Mouse (Mus musculus) limb, embryonic 12.5 days (tissue): Measurements from ENCODE around the gene Gm20449. TPM values are rescaled to one million over a fixed set of nuclear protein-coding genes. Genes with fewer than 3 reads are reported as not detected.
A peak's percentile ranks its signal among the peaks of the same experiment; 100 is the strongest.

ENCODE experiments used
- ATAC-seq: fragments of 200-750 bp; cut with Nextera tagmentation; 2 replicates; pipeline ENCODE4 v1.8.0; 2017; ENCODE audit warnings: low read depth, moderate TSS enrichment; ENCODE audit not compliant: insufficient number of reproducible peaks, insufficient read depth, low FRiP score, low TSS enrichment
- H3K27ac ChIP-seq: fragments of 300-500 bp; sonication (generic); 2 replicates; pipeline ENCODE4 v1.5.1; 2016; ENCODE audit warnings: mild to moderate bottlenecking, moderate library complexity
- H3K27me3 ChIP-seq: fragments of 300-500 bp; sonication (generic); 2 replicates; pipeline ENCODE4 v1.6.1; 2016; ENCODE audit warnings: mild to moderate bottlenecking, moderate library complexity
- H3K36me3 ChIP-seq: fragments of 300-500 bp; sonication (generic); 2 replicates; pipeline ENCODE4 v1.6.1; 2016; ENCODE audit warnings: mild to moderate bottlenecking, moderate library complexity
- H3K4me1 ChIP-seq: fragments of 300-500 bp; sonication (generic); replicated peaks from 2 replicates; pipeline ENCODE4 v1.6.1; 2016
- H3K4me2 ChIP-seq: fragments of 300-500 bp; sonication (generic); 2 replicates; pipeline ENCODE4 v1.6.1; 2016; ENCODE audit warnings: mild to moderate bottlenecking, moderate library complexity
- H3K4me3 ChIP-seq: fragments of 300-500 bp; sonication (generic); replicated peaks from 2 replicates; pipeline ENCODE4 v1.5.1; 2016; ENCODE audit warnings: mild to moderate bottlenecking
- H3K9ac ChIP-seq: fragments of 300-500 bp; sonication (generic); replicated peaks from 2 replicates; pipeline ENCODE4 v1.6.1; 2016; ENCODE audit warnings: mild to moderate bottlenecking, moderate library complexity
- H3K9me3 ChIP-seq: fragments of 300-500 bp; sonication (generic); 2 replicates; pipeline ENCODE4 v1.6.1; 2016; ENCODE audit warnings: mild to moderate bottlenecking, moderate library complexity
- WGBS: fragments of 180-500 bp; shearing (Covaris S2); methylation state at CpG from one replicate; pipeline ENCODE4 v1.1.7; 2016; 5-methylcytosine and 5-hydroxymethylcytosine counted together
- polyA plus RNA-seq: library from polyadenylated mRNA; unstranded; fragments of >200 nt; fragmentation: Nextera tagmentation; extraction: Ambion mirVana; gene quantifications from 2 replicates; pipeline ENCODE4 v1.2.1, GENCODE M21; 2016

Gene Gm20449
- polyA plus RNA-seq, 1 experiment from 2014 or later, result 0.16 TPM

DNA sequence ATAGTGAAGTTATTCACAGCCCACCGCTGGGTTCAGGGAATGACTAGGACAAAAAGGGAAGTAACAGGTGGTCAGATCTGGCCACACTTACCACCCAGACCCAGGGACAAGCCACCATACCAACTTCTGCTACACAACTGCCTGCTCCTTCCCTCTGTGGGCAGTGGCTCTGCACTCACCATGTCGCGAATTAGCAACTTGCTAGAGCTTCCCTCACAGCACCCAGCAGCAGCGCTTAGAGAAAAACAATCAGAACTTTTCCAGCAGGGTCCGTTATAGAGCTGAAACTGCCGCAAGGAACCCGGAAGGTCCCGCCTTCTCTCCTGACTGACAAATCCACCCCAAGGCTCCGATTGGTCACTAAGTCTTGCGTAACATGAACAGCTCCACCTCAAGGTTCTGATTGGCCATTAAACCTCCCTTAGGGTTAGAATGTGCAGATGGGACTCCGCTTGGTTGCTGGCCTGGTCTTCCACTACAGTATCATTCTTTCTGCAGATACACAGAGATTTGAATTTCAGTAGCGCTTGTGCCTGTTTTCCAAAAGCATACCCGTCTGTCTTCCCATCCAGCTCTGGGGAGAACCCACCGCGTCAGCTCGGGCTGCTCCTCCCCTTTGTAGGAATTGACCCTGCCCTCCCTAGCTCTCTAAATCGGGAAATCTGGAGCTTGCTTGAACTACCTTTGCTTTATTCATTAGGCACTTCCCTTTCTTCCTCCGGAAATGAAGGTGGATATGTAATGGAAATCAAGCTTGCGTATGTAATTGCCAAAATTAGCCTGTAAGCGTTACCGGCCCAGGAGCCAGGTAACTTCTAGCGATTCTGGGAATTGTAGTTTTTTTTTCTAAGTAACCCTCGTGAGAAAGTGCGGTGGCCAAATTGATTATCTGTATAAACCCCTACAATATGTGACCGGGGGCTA, 105.9 kb downstream of the Gm20449 start, which contains the start of gene AI987944:
Gene AI987944 (minus strand): TSS at position 332 of the 924 bp plus-strand sequence.
- under 1% methylated on average over 25 of the region's 25 CpGs for WGBS
- Histone ChIP-seq H3K4me3 (peak within 1 kb of the TSS; percentile 56), H3K4me2 (peak within 1 kb of the TSS; percentile 60), H3K27ac (peak within 1 kb of the TSS; percentile 79), H3K27me3 (no peaks in the 10 kb centered on the region), H3K9me3 (no peaks in the 10 kb centered on the region), H3K9ac (peak within 1 kb of the TSS; percentile 62), H3K36me3 (no peaks in the 10 kb centered on the region; the same call in 1 of the 2 replicates), H3K4me1 (no peaks in the 10 kb centered on the region)
- ATAC-seq, result peak; percentile 99

Other genes with a start within 250 kb of the Gm20449 start
- 9.4 and 9.7 TPM in 2 replicates for gene AI987944, start 106.0 kb downstream of the Gm20449 start, polyA plus RNA-seq
- gene Vmn2r57, start 50.7 kb downstream of the Gm20449 start, polyA plus RNA-seq, result 0.29 and 0.41 TPM in 2 replicates
- 12.0 and 13.3 TPM in 2 replicates for gene AW146154, start 473 bp upstream of the Gm20449 start, polyA plus RNA-seq
- gene Gm6871, start 74.2 kb upstream of the Gm20449 start, polyA plus RNA-seq, result 0.29 TPM in 1 of 2 replicates, not detected in the other
- 15.5 and 16.5 TPM in 2 replicates for gene 2610021A01Rik, start 99.8 kb upstream of the Gm20449 start, polyA plus RNA-seq
- 13.9 and 15.2 TPM in 2 replicates for gene Zfp788, start 133.8 kb upstream of the Gm20449 start, polyA plus RNA-seq